Mouse (Mus musculus) testis, adult 2 months (tissue): ENCODE data around the gene Aif1. TPM values are rescaled to one million over a fixed set of nuclear protein-coding genes. Genes with fewer than 3 reads are reported as not detected.

Experiments
- H3K27ac ChIP-seq: fragments of 200-500 bp; 2 replicates; pipeline ENCODE4 v1.5.1; 2012; ENCODE audit warnings: low read depth, low read length; ENCODE audit not compliant: control insufficient read depth, insufficient read depth
- H3K27me3 ChIP-seq: fragments of 200-500 bp; 2 replicates; pipeline ENCODE4 v1.6.1; 2012; ENCODE audit warnings: mild to moderate bottlenecking, low read length, moderate library complexity; ENCODE audit not compliant: control insufficient read depth, insufficient read depth
- H3K36me3 ChIP-seq: fragments of 200-500 bp; 2 replicates; pipeline ENCODE4 v1.6.1; 2012; ENCODE audit warnings: mild to moderate bottlenecking, low read length; ENCODE audit not compliant: control insufficient read depth, insufficient read depth
- H3K4me1 ChIP-seq: fragments of 200-500 bp; 2 replicates; pipeline ENCODE4 v1.6.1; 2012; ENCODE audit warnings: low read length; ENCODE audit not compliant: control insufficient read depth, insufficient read depth
- H3K4me3 ChIP-seq: fragments of 200-500 bp; 2 replicates; pipeline ENCODE4 v1.5.1; 2012; ENCODE audit warnings: low read depth, mild to moderate bottlenecking, low read length, moderate library complexity, mixed read lengths; ENCODE audit not compliant: control insufficient read depth
- CTCF ChIP-seq: fragments of 200-500 bp; IDR thresholded peaks from 2 replicates; pipeline ENCODE4 v1.5.1; 2012; ENCODE audit warnings: low read depth, mild to moderate bottlenecking, inconsistent platforms, low read length, moderate library complexity; ENCODE audit not compliant: control insufficient read depth, insufficient read depth, insufficient replicate concordance
- POLR2A ChIP-seq: fragments of 200-500 bp; IDR thresholded peaks from 2 replicates; pipeline ENCODE4 v1.6.1; 2012; ENCODE audit warnings: low read depth, mild to moderate bottlenecking, inconsistent platforms, low read length, moderate library complexity; ENCODE audit not compliant: control insufficient read depth
- polyA plus RNA-seq: library from polyadenylated mRNA; depleted of rRNA; stranded (reverse); fragments of >200 nt; gene quantifications from 2 replicates; pipeline ENCODE4 v1.2.3, GENCODE M21; 2012; rRNA removed

Aif1 gene
- polyA plus RNA-seq, 1 experiment: 444 TPM

DNA sequence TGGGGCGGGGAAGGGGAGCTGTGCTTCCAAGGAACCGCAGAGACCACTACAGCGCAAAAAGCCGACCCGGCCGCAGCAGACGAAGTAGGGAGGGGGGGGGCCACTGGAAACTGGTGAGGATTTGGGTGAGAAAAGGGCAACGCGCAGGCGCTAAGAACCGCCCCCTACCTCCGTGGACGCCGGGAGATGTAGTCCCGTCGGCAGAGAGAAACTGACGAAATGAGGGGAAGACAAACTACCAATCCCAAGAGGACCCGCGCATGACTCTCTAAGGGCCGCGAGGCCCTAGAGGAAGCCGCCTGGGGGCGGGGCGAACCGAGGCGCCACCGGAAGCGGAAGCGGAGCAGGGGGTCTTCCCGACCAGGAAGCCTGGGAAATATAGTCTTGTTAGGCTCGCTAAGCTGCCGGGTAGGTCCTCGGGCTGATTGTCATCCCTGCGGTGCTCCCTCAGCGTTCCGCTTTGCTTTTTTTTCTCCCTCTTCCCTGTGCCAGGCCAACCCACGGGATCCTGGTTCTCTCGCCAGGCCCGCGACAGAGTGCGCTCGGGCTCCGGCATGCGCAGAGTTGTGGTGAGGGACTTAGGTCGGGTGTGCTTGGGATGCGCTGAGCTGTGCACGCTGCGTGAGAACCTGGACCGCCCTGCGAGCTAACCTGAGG is 54.6 kb downstream of the Aif1 start, which contains the start of gene Gpank1:
Gene Gpank1, plus strand, starts transcription at position 313 of the 657 bp plus-strand sequence.
- TF ChIP-seq CTCF (no peak; the same call in 1 of the 2 replicates), POLR2A (peak; percentile 76)
- Histone ChIP-seq H3K4me3 (peak within 1 kb of the TSS; percentile 96), H3K27ac (peak within 1 kb of the TSS; percentile 97), H3K27me3 (no peaks in the 10 kb centered on the region), H3K36me3 (no peaks in the 10 kb centered on the region; the same call in none of the 2 replicates), H3K4me1 (peaks cover 13% of the 10 kb centered on the region)

Other genes starting within 250 kb of the Aif1 start
- gene Neu1, start 244.8 kb downstream of the Aif1 start, polyA plus RNA-seq: 4.1 and 7.9 TPM in 2 replicates
- 2.6 and 5.2 TPM in 2 replicates for gene Hspa1b, start 216.8 kb downstream of the Aif1 start, polyA plus RNA-seq
- not detected in 2 replicates for gene Gm20481, start 206.2 kb downstream of the Aif1 start, polyA plus RNA-seq
- 4.4 and 5.5 TPM in 2 replicates for gene Hspa1a, start 203.9 kb downstream of the Aif1 start, polyA plus RNA-seq
- gene Hspa1l, start 203.4 kb downstream of the Aif1 start, polyA plus RNA-seq: 718 and 731 TPM in 2 replicates
- 480 and 579 TPM in 2 replicates for gene Lsm2, start 194.2 kb downstream of the Aif1 start, polyA plus RNA-seq
- 261 and 309 TPM in 2 replicates for gene Vars, start 175.1 kb downstream of the Aif1 start, polyA plus RNA-seq
- 0.65 and 0.84 TPM in 2 replicates for gene Vwa7, start 159.5 kb downstream of the Aif1 start, polyA plus RNA-seq
- gene Sapcd1, start 148.1 kb downstream of the Aif1 start, polyA plus RNA-seq: 3.5 and 3.8 TPM in 2 replicates
- gene Msh5, start 129.3 kb downstream of the Aif1 start, polyA plus RNA-seq: 19.3 and 20.4 TPM in 2 replicates
- gene Clic1, start 126.1 kb downstream of the Aif1 start, polyA plus RNA-seq: 24.1 and 24.8 TPM in 2 replicates
- 11.1 and 14.4 TPM in 2 replicates for gene Ddah2, start 117.0 kb downstream of the Aif1 start, polyA plus RNA-seq
- 117 and 146 TPM in 2 replicates for gene Ly6g6c, start 110.7 kb downstream of the Aif1 start, polyA plus RNA-seq
- gene Mpig6b, start 109.9 kb downstream of the Aif1 start, polyA plus RNA-seq: 3.4 and 3.7 TPM in 2 replicates
- gene Ly6g6e, start 99.2 kb downstream of the Aif1 start, polyA plus RNA-seq: 0.78 and 0.95 TPM in 2 replicates
- gene Ly6g6d, start 98.0 kb downstream of the Aif1 start, polyA plus RNA-seq: 0.85 and 0.99 TPM in 2 replicates
- gene Ly6g6f, start 90.5 kb downstream of the Aif1 start, polyA plus RNA-seq: 1.1 and 1.2 TPM in 2 replicates
- gene Abhd16a, start 86.8 kb downstream of the Aif1 start, polyA plus RNA-seq: 121 and 141 TPM in 2 replicates
- 0.54 TPM in 1 of 2 replicates, not detected in the other for gene Ly6g5c, start 67.8 kb downstream of the Aif1 start, polyA plus RNA-seq
- 2.9 and 3.1 TPM in 2 replicates for gene Ly6g5b, start 60.6 kb downstream of the Aif1 start, polyA plus RNA-seq
- gene Gpank1, start 54.6 kb downstream of the Aif1 start, polyA plus RNA-seq: 70.0 and 73.6 TPM in 2 replicates
- gene Csnk2b, start 54.0 kb downstream of the Aif1 start, polyA plus RNA-seq: 3,095 and 3,228 TPM in 2 replicates
- 0.91 and 2.5 TPM in 2 replicates for gene D17H6S53E, start 49.7 kb downstream of the Aif1 start, polyA plus RNA-seq
- 0.41 and 0.48 TPM in 2 replicates for gene Apom, start 44.0 kb downstream of the Aif1 start, polyA plus RNA-seq
- 709 and 791 TPM in 2 replicates for gene Bag6, start 40.9 kb downstream of the Aif1 start, polyA plus RNA-seq
- gene Prrc2a, start 11.2 kb downstream of the Aif1 start, polyA plus RNA-seq: 515 and 563 TPM in 2 replicates
- 0.65 and 1.3 TPM in 2 replicates for gene Lst1, start 12.4 kb upstream of the Aif1 start, polyA plus RNA-seq
- 0.86 and 0.87 TPM in 2 replicates for gene Ltb, start 18.4 kb upstream of the Aif1 start, polyA plus RNA-seq
- 0.07 TPM in 1 of 2 replicates, not detected in the other for gene Tnf, start 25.9 kb upstream of the Aif1 start, polyA plus RNA-seq
- gene Lta, start 29.3 kb upstream of the Aif1 start, polyA plus RNA-seq: 0.07 TPM in 1 of 2 replicates, not detected in the other
- gene Gm16181, start 44.8 kb upstream of the Aif1 start, polyA plus RNA-seq: not detected in 2 replicates
- gene Atp6v1g2, start 57.6 kb upstream of the Aif1 start, polyA plus RNA-seq: 10.4 and 11.7 TPM in 2 replicates
- gene Nfkbil1, start 59.7 kb upstream of the Aif1 start, polyA plus RNA-seq: 27.9 and 30.2 TPM in 2 replicates
- gene Ddx39b, start 65.7 kb upstream of the Aif1 start, polyA plus RNA-seq: 125 and 129 TPM in 2 replicates
- 29.6 and 31.4 TPM in 2 replicates for gene H2-D1, start 86.7 kb upstream of the Aif1 start, polyA plus RNA-seq
- not detected in 2 replicates for gene H2-Q1, start 144.3 kb upstream of the Aif1 start, polyA plus RNA-seq
- gene H2-Q2, start 166.2 kb upstream of the Aif1 start, polyA plus RNA-seq: 0.53 and 0.90 TPM in 2 replicates
- gene H2-Q4, start 203.5 kb upstream of the Aif1 start, polyA plus RNA-seq: 3.2 and 4.2 TPM in 2 replicates
- gene H2-Q6, start 248.8 kb upstream of the Aif1 start, polyA plus RNA-seq: 1.6 and 1.8 TPM in 2 replicates